Mouse (Mus musculus): ENCODE data around the gene Anp32a. TPM values are rescaled to one million over a fixed set of nuclear protein-coding genes. Genes with fewer than 3 reads are reported as not detected.
A peak's percentile ranks its signal among the peaks of the same experiment; 100 is the strongest.

Gene Anp32a
- polyA plus RNA-seq, 1 experiment from 2014 or later, result 166 TPM

- Histone ChIP-seq H3K4me1 (peaks cover 34% of the 10 kb centered on the region), H3K4me2 (replicated peaks) (peak overlapping the region; percentile 81), H3K36me3 (no peaks in the 10 kb centered on the region), H3K9me3 (replicated peaks) (no peaks in the 10 kb centered on the region), H3K27me3 (no peaks in the 10 kb centered on the region), H3K9ac (peak overlapping the region; percentile 98), H3K4me3 (peak overlapping the region; percentile 87), H3K27ac (peak overlapping the region; percentile 99)
- under 1% methylated on average over 53 of the region's 54 CpGs for WGBS
- peak; percentile 14; the same call in 1 of the 2 replicates for ATAC-seq (ENCODE audit: low FRiP score)
Measured at GRCm38 (mm10) chr9:62341701-62342440, 778 bp downstream of the Anp32a start.

DNA sequence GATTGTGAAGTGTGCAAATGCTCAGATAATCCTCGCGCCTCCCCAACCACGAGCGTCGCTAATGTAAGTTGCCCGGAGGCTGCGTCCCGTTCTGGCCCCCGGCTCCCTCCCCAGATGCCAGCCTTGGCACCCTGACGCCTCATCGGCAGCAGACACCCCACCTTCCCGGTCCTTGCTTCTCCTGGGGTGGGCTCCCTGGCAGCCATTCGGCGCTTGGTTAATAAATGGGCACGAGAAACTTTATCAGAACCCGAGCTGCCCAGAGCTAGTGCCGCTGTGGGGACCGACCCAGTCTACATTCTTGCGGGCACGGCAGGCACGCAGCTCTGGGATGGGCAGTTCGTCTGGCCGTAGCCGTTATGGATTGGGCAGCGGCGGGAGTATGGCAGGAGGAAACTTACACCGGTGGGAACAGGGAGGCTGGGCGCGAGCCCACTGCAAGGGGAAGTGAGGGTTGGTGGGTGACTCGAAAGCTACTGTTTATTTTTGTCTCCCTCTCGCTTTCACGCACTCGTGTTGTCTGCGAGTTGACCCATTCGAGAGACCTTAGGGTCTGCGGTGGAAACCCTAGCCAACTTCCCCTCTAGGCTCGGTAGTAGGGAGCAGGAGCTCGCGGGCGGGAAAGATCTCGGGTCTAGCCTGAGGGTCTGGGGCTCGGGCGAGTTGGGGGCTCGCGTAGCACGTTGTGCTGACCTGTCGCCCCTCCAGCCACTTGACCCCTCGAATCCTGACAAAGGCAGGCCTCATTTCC lies 1.5 kb downstream of the Anp32a start:
- WGBS, result under 1% methylated on average over 48 of the region's 48 CpGs
- H3K27ac ChIP-seq, result peak overlapping the region; percentile 99
- H3K4me2 ChIP-seq (replicated peaks), result peak overlapping the region; percentile 81
- H3K4me1 ChIP-seq, result peaks cover 40% of the 10 kb centered on the region
- H3K4me3 ChIP-seq, result peak overlapping the region; percentile 87
- peak overlapping the region; percentile 98 for H3K9ac ChIP-seq
- no peaks in the 10 kb centered on the region for H3K36me3 ChIP-seq
- no peaks in the 10 kb centered on the region for H3K27me3 ChIP-seq
- no peaks in the 10 kb centered on the region for H3K9me3 ChIP-seq (replicated peaks)
- ATAC-seq (ENCODE audit: low FRiP score), result no peak

- no peaks in the 10 kb centered on the region for H3K36me3 ChIP-seq
- peak overlapping the region; percentile 87 for H3K4me3 ChIP-seq
- H3K27me3 ChIP-seq, result no peaks in the 10 kb centered on the region
- peak overlapping the region; percentile 98 for H3K9ac ChIP-seq
- no peaks in the 10 kb centered on the region for H3K9me3 ChIP-seq (replicated peaks)
- WGBS, result under 1% methylated on average over 44 of the region's 56 CpGs
- peaks cover 39% of the 10 kb centered on the region for H3K4me1 ChIP-seq
- peak; percentile 47 for ATAC-seq (ENCODE audit: low FRiP score)
- peak overlapping the region; percentile 99 for H3K27ac ChIP-seq
- H3K4me2 ChIP-seq (replicated peaks), result peak overlapping the region; percentile 81
Measured at GRCm38 (mm10) chr9:62343192-62343903, 2.3 kb downstream of the Anp32a start.

DNA sequence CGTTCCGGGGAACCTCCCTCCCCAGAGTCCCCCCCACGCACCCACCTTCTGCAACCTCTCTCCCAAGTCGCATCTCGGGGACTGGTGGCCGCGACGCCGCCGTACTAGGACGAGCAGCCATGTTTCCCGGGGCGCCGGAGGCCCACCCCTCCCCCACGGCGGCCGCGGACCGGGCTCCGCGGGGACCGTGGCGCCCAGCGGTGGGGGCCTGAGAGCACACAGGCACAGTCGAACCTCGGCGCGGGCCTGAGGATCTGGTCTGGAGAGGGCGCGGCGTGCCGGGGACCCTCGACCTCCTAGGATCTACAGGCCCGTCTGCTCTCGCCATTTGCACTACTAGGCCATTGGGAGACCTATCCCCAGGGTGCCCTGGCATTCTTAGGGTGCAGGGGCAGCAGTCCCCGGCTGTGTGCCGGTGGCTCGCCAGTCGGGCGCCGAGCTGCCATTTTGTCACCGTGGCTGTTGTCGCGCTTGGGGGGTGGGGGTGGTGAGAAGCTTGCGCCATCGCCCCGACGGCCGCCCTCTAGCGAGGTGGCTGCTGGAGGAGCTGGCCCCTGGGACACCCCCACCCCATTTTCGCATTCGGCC lies 2.9 kb downstream of the Anp32a start:
- no peaks in the 10 kb centered on the region for H3K36me3 ChIP-seq
- H3K4me2 ChIP-seq (replicated peaks), result peak overlapping the region; percentile 81
- no peaks in the 10 kb centered on the region for H3K9me3 ChIP-seq (replicated peaks)
- under 1% methylated on average over 52 of the region's 52 CpGs for WGBS
- H3K27ac ChIP-seq, result peak overlapping the region; percentile 99
- H3K9ac ChIP-seq, result peak overlapping the region; percentile 98
- H3K4me1 ChIP-seq, result peaks cover 38% of the 10 kb centered on the region
- H3K4me3 ChIP-seq, result peak overlapping the region; percentile 87
- H3K27me3 ChIP-seq, result no peaks in the 10 kb centered on the region
- peak; percentile 17; the same call in 1 of the 2 replicates for ATAC-seq (ENCODE audit: low FRiP score)

GRCm38 (mm10) chr9:62344545-62344944 lies 3.5 kb downstream of the Anp32a start:
- 0 out of 2 replicates have a peak, but pooled peaks have one; percentile 1 for ATAC-seq (ENCODE audit: low FRiP score)
- H3K9me3 ChIP-seq (replicated peaks), result no peaks in the 10 kb centered on the region
- peak overlapping the region; percentile 98 for H3K9ac ChIP-seq
- H3K4me3 ChIP-seq, result peak overlapping the region; percentile 87
- peaks cover 43% of the 10 kb centered on the region for H3K4me1 ChIP-seq
- H3K27me3 ChIP-seq, result no peaks in the 10 kb centered on the region
- peak overlapping the region; percentile 81 for H3K4me2 ChIP-seq (replicated peaks)
- WGBS, result under 1% methylated on average over 26 of the region's 26 CpGs
- no peaks in the 10 kb centered on the region for H3K36me3 ChIP-seq
- H3K27ac ChIP-seq, result peak overlapping the region; percentile 99

GRCm38 (mm10) chr9:62345081-62345481 lies 4.0 kb downstream of the Anp32a start:
- no peaks in the 10 kb centered on the region for H3K9me3 ChIP-seq (replicated peaks)
- 7% methylated on average over 11 of the region's 11 CpGs for WGBS

GRCm38 (mm10) chr9:62345633-62346387 lies 4.7 kb downstream of the Anp32a start:
- H3K27ac ChIP-seq, result 0 out of 2 replicates have a peak overlapping the region, but pooled peaks have one; percentile 99
- H3K36me3 ChIP-seq, result no peaks in the 10 kb centered on the region
- H3K27me3 ChIP-seq, result no peaks in the 10 kb centered on the region
- peak overlapping the region; percentile 98; the same call in 1 of the 2 replicates for H3K9ac ChIP-seq
- WGBS, result 68% methylated on average over 9 of the region's 9 CpGs
- H3K9me3 ChIP-seq (replicated peaks), result no peaks in the 10 kb centered on the region
- peak overlapping the region; percentile 81 for H3K4me2 ChIP-seq (replicated peaks)
- ATAC-seq (ENCODE audit: low FRiP score), result no peak
- H3K4me1 ChIP-seq, result peaks cover 53% of the 10 kb centered on the region
- peak overlapping the region; percentile 87 for H3K4me3 ChIP-seq

More at GRCm38 (mm10) chr9:62345081-62345481, 4.0 kb downstream of the Anp32a start:
- Histone ChIP-seq H3K4me3 (peak overlapping the region; percentile 87), H3K27ac (peak overlapping the region; percentile 99), H3K9ac (peak overlapping the region; percentile 98), H3K4me1 (peaks cover 49% of the 10 kb centered on the region), H3K27me3 (no peaks in the 10 kb centered on the region), H3K36me3 (no peaks in the 10 kb centered on the region), H3K4me2 (replicated peaks) (peak overlapping the region; percentile 81)
- ATAC-seq (ENCODE audit: low FRiP score), result no peak

GRCm38 (mm10) chr9:62346388-62346679 lies 5.2 kb downstream of the Anp32a start:
- Histone ChIP-seq H3K36me3 (no peaks in the 10 kb centered on the region), H3K27ac (no peak overlapping the region), H3K4me3 (no peak overlapping the region), H3K4me1 (peaks cover 54% of the 10 kb centered on the region), H3K9me3 (replicated peaks) (no peaks in the 10 kb centered on the region), H3K9ac (no peak overlapping the region), H3K4me2 (replicated peaks) (no peak overlapping the region), H3K27me3 (no peaks in the 10 kb centered on the region)
- no peak for ATAC-seq (ENCODE audit: low FRiP score)
- WGBS, result 77% methylated on average over 6 of the region's 6 CpGs

DNA sequence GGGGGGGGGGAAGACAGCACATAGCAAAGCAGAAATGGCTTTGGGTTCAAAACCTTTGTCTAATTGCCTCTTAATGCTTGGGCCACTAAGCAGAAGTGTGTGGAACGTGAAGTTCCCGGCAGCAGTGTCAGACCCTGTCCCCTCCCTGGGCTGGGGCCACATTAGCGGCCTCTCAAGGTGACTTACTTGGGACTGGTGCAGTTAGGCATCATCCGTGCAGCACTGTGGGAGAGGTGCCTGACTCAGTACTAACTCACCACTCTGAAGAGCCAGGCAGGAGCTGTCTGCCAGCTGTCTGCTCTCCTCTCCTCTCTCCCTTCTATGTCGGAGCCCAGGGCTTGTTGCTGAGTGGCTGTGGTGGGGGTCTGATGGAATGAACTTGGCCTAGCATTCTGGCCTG lies 6.1 kb downstream of the Anp32a start:
- no peak overlapping the region for H3K4me3 ChIP-seq
- WGBS, result 77% methylated on average over 5 of the region's 5 CpGs
- no peaks in the 10 kb centered on the region for H3K36me3 ChIP-seq
- no peak overlapping the region for H3K4me2 ChIP-seq (replicated peaks)
- ATAC-seq (ENCODE audit: low FRiP score), result no peak
- H3K9ac ChIP-seq, result 0 out of 2 replicates have a peak overlapping the region, but pooled peaks have one; percentile 5
- H3K27ac ChIP-seq, result peak overlapping the region; percentile 13; the same call in 1 of the 2 replicates
- H3K4me1 ChIP-seq, result peaks cover 54% of the 10 kb centered on the region
- no peaks in the 10 kb centered on the region for H3K9me3 ChIP-seq (replicated peaks)
- no peaks in the 10 kb centered on the region for H3K27me3 ChIP-seq

DNA sequence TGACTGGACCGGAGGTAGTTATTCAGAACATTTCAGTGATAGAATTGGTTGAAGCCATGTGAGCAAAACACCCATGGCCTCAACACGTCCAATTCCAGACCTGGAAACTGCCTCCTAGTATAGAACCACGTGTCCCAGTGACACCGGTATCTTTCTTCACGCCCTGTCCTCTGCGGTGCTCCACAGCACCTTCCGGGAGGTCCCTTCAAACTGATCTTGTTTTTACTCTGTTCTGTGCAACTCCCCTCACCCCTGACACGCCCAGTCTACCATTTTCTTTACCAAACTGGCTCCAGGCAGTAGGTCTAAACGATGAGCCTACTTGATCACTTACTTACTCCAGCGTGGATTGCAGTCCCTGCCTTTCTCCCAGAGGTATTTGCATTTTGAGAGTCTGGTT lies 7.0 kb downstream of the Anp32a start:
- peaks cover 55% of the 10 kb centered on the region for H3K4me1 ChIP-seq
- H3K9ac ChIP-seq, result no peak overlapping the region
- H3K4me2 ChIP-seq (replicated peaks), result no peak overlapping the region
- no peaks in the 10 kb centered on the region for H3K27me3 ChIP-seq
- 89% methylated on average over 10 of the region's 10 CpGs for WGBS
- no peaks in the 10 kb centered on the region for H3K36me3 ChIP-seq
- no peak for ATAC-seq (ENCODE audit: low FRiP score)
- no peak overlapping the region for H3K4me3 ChIP-seq
- no peak overlapping the region for H3K27ac ChIP-seq
- no peaks in the 10 kb centered on the region for H3K9me3 ChIP-seq (replicated peaks)

DNA sequence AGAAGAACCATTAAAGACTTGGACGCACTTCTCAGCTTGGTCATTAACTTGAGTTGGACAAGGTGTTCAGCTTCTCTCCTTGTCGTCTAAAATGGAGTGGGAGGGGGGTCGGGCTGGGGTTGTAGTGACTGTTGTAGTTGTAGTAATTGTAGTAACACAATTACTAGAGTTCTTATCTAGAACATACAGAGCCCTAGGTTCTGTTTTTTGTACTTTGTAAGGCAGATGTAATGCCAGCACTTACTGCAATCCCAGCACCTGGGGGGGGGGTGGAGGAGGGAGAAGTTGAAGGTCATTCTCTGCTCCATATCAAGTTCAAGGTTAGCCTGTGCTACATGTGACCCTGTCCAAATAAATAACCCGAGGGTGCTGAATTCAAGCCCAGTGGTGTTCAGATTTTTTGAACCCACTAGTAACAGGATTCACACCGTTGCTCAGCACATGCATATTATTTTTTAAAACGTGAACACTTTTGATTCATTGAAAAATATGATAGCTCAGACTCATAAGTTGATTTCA lies 7.4 kb downstream of the Anp32a start:
- H3K27ac ChIP-seq, result no peak overlapping the region
- H3K9ac ChIP-seq, result no peak overlapping the region
- H3K4me1 ChIP-seq, result peaks cover 56% of the 10 kb centered on the region
- H3K9me3 ChIP-seq (replicated peaks), result no peaks in the 10 kb centered on the region
- no peaks in the 10 kb centered on the region for H3K36me3 ChIP-seq
- no peak for ATAC-seq (ENCODE audit: low FRiP score)
- H3K27me3 ChIP-seq, result no peaks in the 10 kb centered on the region
- no peak overlapping the region for H3K4me2 ChIP-seq (replicated peaks)
- no peak overlapping the region for H3K4me3 ChIP-seq
- 73% methylated on average over 6 of the region's 6 CpGs for WGBS

All from hindbrain, embryonic 12.5 days (tissue).